Mouse (Mus musculus) embryonic facial prominence, embryonic 11.5 days (tissue): ENCODE measurements around the gene Pinlyp. TPM values are rescaled to one million over a fixed set of nuclear protein-coding genes. Genes with fewer than 3 reads are reported as not detected.

Experiments used
- ATAC-seq: fragments of 200-750 bp; cut with Nextera tagmentation; replicated peaks from 2 replicates; pipeline ENCODE4 v1.8.0; 2017; ENCODE audit warnings: low read depth; ENCODE audit not compliant: insufficient number of reproducible peaks, low FRiP score, low TSS enrichment
- DNase-seq: peaks from one replicate; pipeline ENCODE4 v3.0.0-alpha.2; 2015; ENCODE audit warnings: low spot score
- H3K27ac ChIP-seq: fragments of 300-500 bp; sonication (generic); replicated peaks from 2 replicates; pipeline ENCODE4 v1.5.1; 2014; ENCODE audit warnings: mild to moderate bottlenecking, low read depth, low read length, control low read depth
- H3K27me3 ChIP-seq: fragments of 300-500 bp; sonication (generic); 2 replicates; pipeline ENCODE4 v1.6.1; 2014; ENCODE audit warnings: mild to moderate bottlenecking, low read length, moderate library complexity, mixed read lengths; ENCODE audit not compliant: control insufficient read depth, insufficient read depth
- H3K36me3 ChIP-seq: fragments of 300-500 bp; sonication (generic); replicated peaks from 2 replicates; pipeline ENCODE4 v1.6.1; 2014; ENCODE audit warnings: low read depth, mild to moderate bottlenecking, low read length, moderate library complexity, mixed read lengths; ENCODE audit not compliant: control insufficient read depth, insufficient read depth
- H3K4me1 ChIP-seq: fragments of 300-500 bp; sonication (generic); 2 replicates; pipeline ENCODE4 v1.6.1; 2014; ENCODE audit warnings: low read length, mixed read lengths; ENCODE audit not compliant: control insufficient read depth, insufficient read depth
- H3K4me2 ChIP-seq: fragments of 300-500 bp; sonication (generic); 2 replicates; pipeline ENCODE4 v1.6.1; 2014; ENCODE audit warnings: low read depth, mild to moderate bottlenecking, control low read depth, low read length, moderate library complexity
- H3K4me3 ChIP-seq: fragments of 300-500 bp; sonication (generic); 2 replicates; pipeline ENCODE4 v1.5.1; 2014; ENCODE audit warnings: low read depth, low read length, control low read depth
- H3K9ac ChIP-seq: fragments of 300-500 bp; sonication (generic); replicated peaks from 2 replicates; pipeline ENCODE4 v1.6.1; 2014; ENCODE audit warnings: mild to moderate bottlenecking, control low read depth, low read length
- H3K9me3 ChIP-seq: fragments of 300-500 bp; sonication (generic); replicated peaks from 2 replicates; pipeline ENCODE4 v1.6.1; 2016; ENCODE audit warnings: mild to moderate bottlenecking, low read length, inconsistent platforms, mixed read lengths; ENCODE audit not compliant: control insufficient read depth
- WGBS: fragments of 180-500 bp; shearing (Covaris S2); extraction: QIAGEN DNeasy Blood & Tissue Kit; methylation state at CpG from one replicate; pipeline ENCODE4 v1.1.7; 2014; 5-methylcytosine and 5-hydroxymethylcytosine counted together
- polyA plus RNA-seq: library from polyadenylated mRNA; unstranded; fragments of >200 nt; fragmentation: Nextera tagmentation; extraction: Ambion mirVana; gene quantifications from 2 replicates; pipeline ENCODE4 v1.2.1, GENCODE M21; 2014

The Pinlyp gene
- polyA plus RNA-seq, 1 experiment from 2014 or later, result not detected

- peaks cover 3% of the 10 kb centered on the region for H3K36me3 ChIP-seq
- no peak overlapping the region for H3K27ac ChIP-seq
- WGBS, result 80% methylated on average over 5 of the region's 5 CpGs
- ATAC-seq (no peak), DNase-seq (no peak)
- peaks cover 3% of the 10 kb centered on the region; the same call in 1 of the 2 replicates for H3K4me1 ChIP-seq
- no peak overlapping the region for H3K4me2 ChIP-seq
- H3K9me3 ChIP-seq, result no peaks in the 10 kb centered on the region
- peaks cover 6% of the 10 kb centered on the region for H3K27me3 ChIP-seq
- H3K9ac ChIP-seq, result no peak overlapping the region
- no peak overlapping the region for H3K4me3 ChIP-seq
Measured at GRCm38 (mm10) chr7:24537591-24537990, 8.3 kb downstream of the Pinlyp start.

- Histone ChIP-seq H3K27me3 (peaks cover 6% of the 10 kb centered on the region), H3K9me3 (no peaks in the 10 kb centered on the region), H3K36me3 (peaks cover 3% of the 10 kb centered on the region), H3K4me1 (peaks cover 3% of the 10 kb centered on the region; the same call in 1 of the 2 replicates), H3K4me2 (no peak overlapping the region), H3K9ac (no peak overlapping the region), H3K27ac (no peak overlapping the region), H3K4me3 (no peak overlapping the region)
- ATAC-seq, result no peak
- whole genome bisulfite sequencing, result 84% methylated on average over 4 of the region's 4 CpGs
- DNase-seq, result no peak
Measured at GRCm38 (mm10) chr7:24537081-24537480, 8.8 kb downstream of the Pinlyp start.

- H3K4me2 ChIP-seq, result peak overlapping the region; percentile 16; the same call in 1 of the 2 replicates
- H3K9ac ChIP-seq, result no peak overlapping the region
- H3K36me3 ChIP-seq, result peaks cover 3% of the 10 kb centered on the region
- 23% methylated on average over 19 of the region's 19 CpGs for WGBS
- H3K27me3 ChIP-seq, result peaks cover 6% of the 10 kb centered on the region
- no peaks in the 10 kb centered on the region for H3K9me3 ChIP-seq
- DNase-seq, result no peak
- no peak overlapping the region for H3K27ac ChIP-seq
- peaks cover 3% of the 10 kb centered on the region; the same call in 1 of the 2 replicates for H3K4me1 ChIP-seq
- no peak for ATAC-seq
- H3K4me3 ChIP-seq, result no peak overlapping the region
Measured at GRCm38 (mm10) chr7:24534301-24534700, 11.6 kb downstream of the Pinlyp start.

- Histone ChIP-seq H3K4me1 (peaks cover 3% of the 10 kb centered on the region; the same call in 1 of the 2 replicates), H3K4me3 (no peak overlapping the region), H3K27me3 (peaks cover 6% of the 10 kb centered on the region), H3K4me2 (peak overlapping the region; percentile 16; the same call in 1 of the 2 replicates), H3K36me3 (peaks cover 3% of the 10 kb centered on the region), H3K27ac (no peak overlapping the region), H3K9me3 (no peaks in the 10 kb centered on the region), H3K9ac (no peak overlapping the region)
- WGBS, result 19% methylated on average over 42 of the region's 42 CpGs
- ATAC-seq, result no peak
- DNase-seq, result no peak
Measured at GRCm38 (mm10) chr7:24533806-24534205, 12.1 kb downstream of the Pinlyp start.

GRCm38 (mm10) chr7:24533031-24533571, 12.8 kb downstream of the Pinlyp start:
- Histone ChIP-seq H3K9me3 (no peaks in the 10 kb centered on the region), H3K4me3 (no peak overlapping the region), H3K27ac (no peak overlapping the region), H3K9ac (no peak overlapping the region), H3K36me3 (peaks cover 3% of the 10 kb centered on the region), H3K27me3 (peaks cover 6% of the 10 kb centered on the region), H3K4me2 (peak overlapping the region; percentile 23; the same call in 1 of the 2 replicates), H3K4me1 (peaks cover 3% of the 10 kb centered on the region; the same call in 1 of the 2 replicates)
- 57% methylated on average over 28 of the region's 28 CpGs for WGBS
- DNase-seq (no peak), ATAC-seq (no peak)

GRCm38 (mm10) chr7:24531211-24531971, 14.5 kb downstream of the Pinlyp start:
- H3K4me3 ChIP-seq, result peak overlapping the region; percentile 47
- WGBS, result under 1% methylated on average over 43 of the region's 43 CpGs
- ATAC-seq, result peak; percentile 50

GRCm38 (mm10) chr7:24530062-24530931, 15.6 kb downstream of the Pinlyp start, which contains the start of gene Irgq:
TSS of gene Irgq (plus strand) at chr7:24530689.
- Histone ChIP-seq H3K4me2 (peak within 1 kb of the TSS; percentile 84), H3K27ac (no peak within 1 kb of the TSS; the same call in 1 of the 2 replicates), H3K27me3 (peaks cover 6% of the 10 kb centered on the region), H3K9ac (peak within 1 kb of the TSS; percentile 77), H3K4me1 (peaks cover 3% of the 10 kb centered on the region; the same call in 1 of the 2 replicates), H3K9me3 (no peaks in the 10 kb centered on the region), H3K4me3 (peak within 1 kb of the TSS; percentile 47), H3K36me3 (peaks cover 3% of the 10 kb centered on the region)
- ATAC-seq (peak; percentile 90), DNase-seq (peak; percentile 100)
- WGBS, result under 1% methylated on average over 44 of the region's 44 CpGs

More at GRCm38 (mm10) chr7:24531211-24531971, 14.5 kb downstream of the Pinlyp start:
- peak overlapping the region; percentile 77 for H3K9ac ChIP-seq
- H3K27me3 ChIP-seq, result peaks cover 6% of the 10 kb centered on the region
- H3K4me1 ChIP-seq, result peaks cover 3% of the 10 kb centered on the region; the same call in 1 of the 2 replicates
- H3K4me2 ChIP-seq, result peak overlapping the region; percentile 84
- peak; percentile 84 for DNase-seq
- H3K27ac ChIP-seq, result no peak overlapping the region
- peaks cover 3% of the 10 kb centered on the region for H3K36me3 ChIP-seq
- no peaks in the 10 kb centered on the region for H3K9me3 ChIP-seq
